Mouse (Mus musculus) frontal cortex, postnatal 25 days (tissue): ENCODE data around the gene Gm48551.

Source experiments
- DNase-seq, 2 experiments: peaks; one replicate each; pipeline ENCODE4 v3.0.0; 2022; ENCODE audit warnings: low spot score in 2 of 2

Gm48551 gene

DNA sequence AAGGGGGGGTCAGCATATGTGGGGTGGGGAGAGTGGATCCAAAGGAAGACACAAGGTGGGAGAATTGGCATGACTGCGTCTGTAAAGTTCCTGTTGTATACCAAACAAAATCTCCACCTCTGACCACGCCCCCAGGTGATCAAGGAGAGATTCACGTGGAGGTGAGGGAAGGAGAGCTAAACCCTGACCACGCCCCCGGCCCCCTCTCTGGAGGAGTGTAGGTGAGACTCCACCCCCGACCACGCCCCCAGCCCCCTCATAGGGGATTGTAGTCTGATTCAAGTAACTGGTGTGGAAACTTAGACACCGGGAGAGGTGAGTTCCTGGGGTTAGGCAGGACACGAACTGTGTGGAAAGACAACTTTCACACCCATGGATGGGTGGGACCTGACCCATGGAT lies 19.8 kb downstream of the Gm48551 start:
- DNase-seq = no peak

DNA sequence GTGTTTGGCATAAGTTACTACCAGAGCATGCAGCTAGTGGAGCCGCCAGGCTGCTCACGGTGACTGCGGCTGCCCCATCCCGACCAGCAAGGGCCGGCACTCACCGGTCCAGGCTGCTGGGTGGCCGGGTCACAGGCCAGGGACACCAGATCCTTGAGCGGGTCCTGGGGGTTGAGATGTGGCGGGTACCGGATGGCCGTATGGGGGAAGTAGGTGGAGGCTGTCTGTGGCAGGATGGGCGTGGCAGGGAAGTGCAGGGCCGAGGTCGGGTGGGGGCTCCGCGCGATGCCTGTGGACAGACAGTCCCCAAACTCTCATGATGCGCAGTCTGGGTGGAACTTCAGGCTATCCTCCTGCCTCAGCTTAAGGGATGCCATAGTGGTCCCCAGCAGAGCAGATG lies 20.5 kb downstream of the Gm48551 start:
- no peak for DNase-seq

GRCm38 (mm10) chr10:81405588-81406201 lies 21.4 kb downstream of the Gm48551 start:
- no peak for DNase-seq

GRCm38 (mm10) chr10:81406504-81407440 lies 22.5 kb downstream of the Gm48551 start:
- DNase-seq = no peak

- DNase-seq = peak in 1 of 2 experiments; percentile 54
Measured at GRCm38 (mm10) chr10:81407539-81408423, 23.5 kb downstream of the Gm48551 start.

DNA sequence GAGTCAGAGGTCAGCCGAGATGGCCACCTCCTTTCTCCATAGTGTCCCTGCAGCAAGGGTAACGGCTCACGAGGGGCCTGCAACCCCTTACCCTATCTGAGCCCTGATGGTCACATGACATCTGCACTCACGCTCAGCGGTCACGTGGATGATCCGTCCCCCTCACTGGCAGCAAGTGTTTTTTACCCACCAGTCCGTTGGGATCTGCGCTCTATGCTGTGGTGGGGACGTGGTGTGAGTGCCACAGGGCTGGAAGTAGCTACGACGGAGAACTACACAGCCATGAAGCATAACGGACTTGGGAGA lies 24.1 kb downstream of the Gm48551 start:
- no peak for DNase-seq

GRCm38 (mm10) chr10:81408871-81409291 lies 24.6 kb downstream of the Gm48551 start:
- peak in 1 of 2 experiments; percentile 63 for DNase-seq

DNA sequence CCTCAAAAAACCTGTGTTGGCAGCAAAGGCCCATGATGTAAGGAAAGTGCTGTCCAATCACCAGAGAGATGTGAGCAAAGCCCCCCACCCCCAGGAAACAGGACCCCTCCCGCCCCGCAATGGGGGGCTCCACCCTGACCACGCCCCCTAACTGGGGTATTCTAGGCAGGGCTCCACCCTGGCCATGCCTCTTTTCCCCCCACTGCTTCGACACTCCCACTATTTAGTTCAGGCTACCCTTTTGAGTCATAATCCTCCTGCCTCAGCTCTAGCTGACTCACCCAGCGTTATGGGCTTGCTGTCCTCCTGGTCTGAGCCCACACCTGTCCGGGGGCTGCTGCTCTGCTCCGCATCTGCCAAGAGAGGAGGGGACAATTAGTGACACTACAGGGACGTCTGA lies 25.1 kb downstream of the Gm48551 start:
- DNase-seq = no peak

- no peak for DNase-seq
Measured at GRCm38 (mm10) chr10:81410350-81410749, 26.1 kb downstream of the Gm48551 start.

- DNase-seq = no peak
Measured at GRCm38 (mm10) chr10:81410981-81411380, 26.7 kb downstream of the Gm48551 start.

- DNase-seq = no peak
Measured at GRCm38 (mm10) chr10:81411471-81412400, 27.5 kb downstream of the Gm48551 start.

DNA sequence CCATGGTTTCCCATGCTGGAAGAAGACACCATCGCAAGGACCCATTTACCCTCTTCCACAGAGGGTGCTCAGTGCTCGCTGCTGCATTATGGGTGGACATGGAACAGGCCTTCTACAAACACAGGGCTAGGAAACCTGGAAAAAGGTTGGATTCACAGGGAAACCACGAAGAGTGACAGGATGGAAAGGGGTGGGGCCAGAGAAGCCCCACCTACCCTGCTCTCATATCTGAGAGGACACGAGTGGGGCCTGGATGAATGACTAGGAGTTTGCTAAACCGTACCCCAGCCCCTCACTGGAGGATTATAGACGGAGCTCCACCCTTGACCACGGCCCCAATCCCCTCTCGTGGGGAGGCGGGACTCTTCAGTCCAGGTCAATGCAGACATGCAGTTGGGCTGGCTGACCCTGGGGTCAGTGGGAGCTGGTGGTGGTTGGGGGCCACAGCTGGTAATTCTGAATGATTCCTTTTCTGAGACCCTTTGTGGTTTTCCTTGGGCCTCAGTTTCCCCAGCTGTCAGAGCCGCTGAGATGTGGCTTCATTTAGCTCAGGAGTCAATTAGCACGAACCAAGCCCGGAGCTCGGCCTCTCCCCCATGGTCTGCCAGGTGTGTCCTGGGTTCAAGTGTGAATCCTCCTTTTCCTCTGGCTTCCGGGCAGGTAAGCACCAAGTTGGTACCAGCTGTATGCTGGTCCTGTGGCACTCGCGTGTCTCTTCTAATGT lies 28.5 kb downstream of the Gm48551 start:
- no peak for DNase-seq

DNA sequence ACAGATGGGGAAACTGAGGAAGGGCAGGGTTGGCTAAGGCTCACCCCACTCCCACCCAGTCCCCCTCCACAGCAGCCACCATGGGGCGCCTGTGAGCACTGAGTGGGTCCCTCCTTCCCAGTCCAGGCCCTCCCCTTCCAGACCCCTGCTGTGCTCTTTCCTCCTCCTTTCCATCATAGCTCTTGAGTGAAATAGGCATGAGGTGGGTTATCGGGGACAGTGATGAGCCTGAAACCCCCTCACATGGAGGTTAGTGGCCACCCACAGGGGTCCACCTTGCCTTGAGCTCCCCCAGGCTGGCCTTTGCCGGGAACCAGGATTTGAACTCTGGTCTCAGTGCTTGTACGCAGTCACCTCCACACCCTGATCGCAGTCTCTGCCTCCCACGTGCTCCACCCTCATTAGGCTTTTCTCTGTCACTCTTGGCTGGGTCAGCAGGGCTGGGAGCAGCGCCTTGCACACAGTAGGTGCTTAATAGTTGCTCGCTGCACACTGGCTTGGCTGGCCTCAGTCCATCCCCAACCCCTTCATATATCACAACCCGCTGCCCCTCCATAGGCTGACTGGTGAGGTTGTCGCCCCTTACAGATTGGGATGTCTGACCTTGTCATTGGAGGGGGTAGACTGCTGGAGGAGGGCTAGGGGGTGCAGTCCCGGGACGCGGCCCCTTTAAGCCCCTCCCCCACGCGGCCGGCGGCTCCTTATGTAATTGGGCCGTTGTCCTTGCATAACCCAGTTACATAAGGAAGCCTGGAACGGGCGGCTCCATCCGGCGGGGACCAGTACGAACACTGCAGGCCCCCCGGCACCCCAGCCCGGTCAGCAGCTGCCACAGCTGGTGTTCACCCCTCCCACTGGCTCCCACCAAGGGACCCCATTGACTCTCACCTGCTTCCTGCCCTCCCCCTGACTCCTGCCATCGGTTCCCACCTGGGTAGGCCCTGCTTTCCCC lies 29.3 kb downstream of the Gm48551 start:
- peak in 1 of 2 experiments; percentile 81 for DNase-seq

DNA sequence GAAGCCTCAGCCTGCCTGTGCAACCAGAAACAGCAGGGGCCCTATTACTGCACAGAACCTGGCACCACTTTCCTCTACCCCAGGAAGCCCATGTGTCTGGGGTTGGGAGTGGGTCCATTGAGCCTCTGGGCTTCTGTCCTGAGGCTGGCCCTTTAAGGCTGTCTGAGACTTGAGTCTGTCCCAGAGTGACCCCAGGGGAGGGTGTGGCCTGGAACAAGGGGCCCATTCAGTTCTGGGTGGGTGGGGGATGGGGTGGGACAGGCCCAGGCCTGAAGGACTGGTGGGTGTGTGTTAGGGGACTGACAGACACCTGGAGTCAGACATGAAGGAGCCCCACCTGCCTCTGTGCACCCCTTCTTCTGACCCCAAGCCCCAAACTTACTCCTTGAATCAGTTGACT lies 30.4 kb downstream of the Gm48551 start:
- DNase-seq = no peak

DNA sequence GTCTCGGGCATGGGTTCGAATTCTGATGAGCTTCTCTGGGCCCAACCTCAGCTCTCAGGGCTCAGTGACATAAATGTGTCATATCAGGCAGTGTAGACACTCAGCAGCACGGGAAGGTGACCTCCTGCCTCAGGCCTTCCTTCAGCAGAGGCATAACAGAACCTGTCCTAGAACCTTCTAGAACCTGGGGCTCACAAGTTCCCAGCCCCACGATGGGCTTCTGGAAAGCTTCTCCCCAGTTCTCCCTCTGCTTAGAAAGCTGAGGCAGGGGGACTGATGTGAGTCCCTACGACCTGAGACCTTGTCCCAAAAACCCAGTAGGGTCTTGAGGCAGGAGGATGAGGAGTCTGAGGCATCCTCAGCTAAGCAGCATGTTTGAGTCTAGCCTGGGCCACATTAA lies 30.9 kb downstream of the Gm48551 start:
- DNase-seq = no peak

- no peak for DNase-seq
Measured at GRCm38 (mm10) chr10:81415549-81416310, 31.5 kb downstream of the Gm48551 start.

- DNase-seq = peak; percentile 59 to 80
Measured at GRCm38 (mm10) chr10:81416581-81417226, 32.4 kb downstream of the Gm48551 start.
